Mouse (Mus musculus) heart, embryonic 16.5 days (tissue): ENCODE results near the gene 2010106E10Rik. TPM values are rescaled to one million over a fixed set of nuclear protein-coding genes. Genes with fewer than 3 reads are reported as not detected.

ENCODE experiments used
- ATAC-seq: fragments of 200-750 bp; cut with Nextera tagmentation; replicated peaks from 2 replicates; pipeline ENCODE4 v1.8.0; 2017; ENCODE audit warnings: moderate number of reproducible peaks; ENCODE audit not compliant: insufficient read depth, low FRiP score; ENCODE audit errors: extremely low read depth
- H3K27ac ChIP-seq: fragments of 300-500 bp; sonication (generic); 2 replicates; pipeline ENCODE4 v1.5.1; 2014; ENCODE audit warnings: mild to moderate bottlenecking, low read length, control low read depth, moderate library complexity
- H3K27me3 ChIP-seq: fragments of 300-500 bp; sonication (generic); 2 replicates; pipeline ENCODE4 v1.6.1; 2014; ENCODE audit warnings: low read length, mixed read lengths; ENCODE audit not compliant: control insufficient read depth, insufficient read depth
- H3K36me3 ChIP-seq: fragments of 300-500 bp; sonication (generic); 2 replicates; pipeline ENCODE4 v1.6.1; 2014; ENCODE audit not compliant: control insufficient read depth, insufficient read depth
- H3K4me1 ChIP-seq: fragments of 300-500 bp; sonication (generic); 2 replicates; pipeline ENCODE4 v1.6.1; 2014; ENCODE audit warnings: low read length, mixed read lengths; ENCODE audit not compliant: control insufficient read depth, insufficient read depth
- H3K4me2 ChIP-seq: fragments of 300-500 bp; sonication (generic); 2 replicates; pipeline ENCODE4 v1.6.1; 2014; ENCODE audit warnings: low read depth, mild to moderate bottlenecking, control low read depth, low read length
- H3K4me3 ChIP-seq: fragments of 300-500 bp; sonication (generic); 2 replicates; pipeline ENCODE4 v1.5.1; 2014; ENCODE audit warnings: mild to moderate bottlenecking, control low read depth, low read length
- H3K9ac ChIP-seq: fragments of 300-500 bp; sonication (generic); 2 replicates; pipeline ENCODE4 v1.6.1; 2014; ENCODE audit warnings: low read length, control low read depth
- H3K9me3 ChIP-seq: fragments of 300-500 bp; sonication (generic); replicated peaks from 2 replicates; pipeline ENCODE4 v1.6.1; 2016; ENCODE audit warnings: low read length; ENCODE audit not compliant: control insufficient read depth
- whole genome bisulfite sequencing: fragments of 180-500 bp; shearing (Covaris S2); extraction: QIAGEN DNeasy Blood & Tissue Kit; methylation state at CpG from one replicate; pipeline ENCODE4 v1.1.7; 2014; 5-methylcytosine and 5-hydroxymethylcytosine counted together
- polyA plus RNA-seq: library from polyadenylated mRNA; unstranded; fragments of >200 nt; fragmentation: Nextera tagmentation; extraction: Ambion mirVana; gene quantifications from 2 replicates; pipeline ENCODE4 v1.2.1, GENCODE M21; 2015

Gene 2010106E10Rik
- polyA plus RNA-seq = 0.26 TPM in 1 of 2 replicates, not detected in the other

- Histone ChIP-seq H3K9me3 (no peaks in the 10 kb centered on the region), H3K9ac (no peak within 1 kb of the TSS), H3K27me3 (no peaks in the 10 kb centered on the region), H3K4me3 (no peak within 1 kb of the TSS), H3K27ac (no peak within 1 kb of the TSS), H3K4me2 (no peak within 1 kb of the TSS), H3K36me3 (no peaks in the 10 kb centered on the region), H3K4me1 (no peaks in the 10 kb centered on the region)
- no peak for ATAC-seq
- 50% methylated on average over 1 of the region's 1 CpGs for WGBS
Observed at GRCm38 (mm10) chrX:112494974-112495373, at the start of gene 2010106E10Rik. Gene 2010106E10Rik (plus strand): TSS chrX:112495274.

- no peaks in the 10 kb centered on the region for H3K4me1 ChIP-seq
- no peak overlapping the region for H3K9ac ChIP-seq
- no peak overlapping the region for H3K27ac ChIP-seq
- H3K27me3 ChIP-seq = no peaks in the 10 kb centered on the region
- no peak overlapping the region for H3K4me2 ChIP-seq
- WGBS = 58% methylated on average over 2 of the region's 2 CpGs
- H3K4me3 ChIP-seq = no peak overlapping the region
- no peaks in the 10 kb centered on the region for H3K9me3 ChIP-seq
- H3K36me3 ChIP-seq = no peaks in the 10 kb centered on the region
- no peak for ATAC-seq
Observed at GRCm38 (mm10) chrX:112505651-112506050, 10.6 kb downstream of the 2010106E10Rik start.

GRCm38 (mm10) chrX:112524755-112525154, 29.7 kb downstream of the 2010106E10Rik start:
- no peak overlapping the region for H3K4me2 ChIP-seq

GRCm38 (mm10) chrX:112543115-112543514, 48.0 kb downstream of the 2010106E10Rik start:
- H3K4me3 ChIP-seq = no peak overlapping the region
- no peaks in the 10 kb centered on the region for H3K36me3 ChIP-seq

More at GRCm38 (mm10) chrX:112524755-112525154, 29.7 kb downstream of the 2010106E10Rik start:
- Histone ChIP-seq H3K9ac (no peak overlapping the region), H3K27ac (no peak overlapping the region), H3K36me3 (no peaks in the 10 kb centered on the region), H3K27me3 (no peaks in the 10 kb centered on the region), H3K4me3 (no peak overlapping the region), H3K4me1 (no peaks in the 10 kb centered on the region), H3K9me3 (no peaks in the 10 kb centered on the region)
- 45% methylated on average over 1 of the region's 1 CpGs for WGBS
- no peak for ATAC-seq

GRCm38 (mm10) chrX:112567716-112568115, 72.6 kb downstream of the 2010106E10Rik start:
- no peak overlapping the region for H3K27ac ChIP-seq
- H3K9me3 ChIP-seq = no peaks in the 10 kb centered on the region
- H3K9ac ChIP-seq = no peak overlapping the region
- no peak overlapping the region for H3K4me3 ChIP-seq
- ATAC-seq = no peak
- H3K36me3 ChIP-seq = no peaks in the 10 kb centered on the region
- H3K27me3 ChIP-seq = no peaks in the 10 kb centered on the region
- WGBS = 70% methylated on average over 2 of the region's 2 CpGs
- H3K4me1 ChIP-seq = no peaks in the 10 kb centered on the region
- H3K4me2 ChIP-seq = no peak overlapping the region

More at GRCm38 (mm10) chrX:112543115-112543514, 48.0 kb downstream of the 2010106E10Rik start:
- WGBS = 48% methylated on average over 1 of the region's 1 CpGs
- Histone ChIP-seq H3K4me1 (no peaks in the 10 kb centered on the region), H3K4me2 (no peak overlapping the region), H3K27ac (no peak overlapping the region), H3K27me3 (no peaks in the 10 kb centered on the region), H3K9ac (no peak overlapping the region), H3K9me3 (no peaks in the 10 kb centered on the region)
- no peak for ATAC-seq

GRCm38 (mm10) chrX:112600511-112601305, 105.6 kb downstream of the 2010106E10Rik start, which contains the start of gene Zfp711:
Gene Zfp711 (plus strand): TSS chrX:112600526.
- Histone ChIP-seq H3K4me1 (no peaks in the 10 kb centered on the region), H3K4me2 (peak within 1 kb of the TSS; percentile 68), H3K27me3 (no peaks in the 10 kb centered on the region), H3K27ac (peak within 1 kb of the TSS; percentile 43; the same call in 1 of the 2 replicates), H3K4me3 (peak within 1 kb of the TSS; percentile 71), H3K36me3 (no peaks in the 10 kb centered on the region), H3K9me3 (no peaks in the 10 kb centered on the region), H3K9ac (peak within 1 kb of the TSS; percentile 79)
- 10% methylated on average over 61 of the region's 79 CpGs for WGBS
- ATAC-seq = peak; percentile 94

- ATAC-seq = peak; percentile 37
- H3K27me3 ChIP-seq = no peaks in the 10 kb centered on the region
- H3K4me1 ChIP-seq = no peaks in the 10 kb centered on the region
- H3K4me3 ChIP-seq = peak overlapping the region; percentile 71
- peak overlapping the region; percentile 43; the same call in 1 of the 2 replicates for H3K27ac ChIP-seq
- 10% methylated on average over 44 of the region's 81 CpGs for WGBS
- H3K9me3 ChIP-seq = no peaks in the 10 kb centered on the region
- H3K36me3 ChIP-seq = no peaks in the 10 kb centered on the region
- H3K4me2 ChIP-seq = peak overlapping the region; percentile 68
- peak overlapping the region; percentile 79 for H3K9ac ChIP-seq
Observed at GRCm38 (mm10) chrX:112601306-112602120, 106.4 kb downstream of the 2010106E10Rik start.
